Mouse (Mus musculus) T-helper 17 cell (primary cell): ENCODE measurements at regions not wholly inside any gene's neighbourhood (a gene's known extent, or its start where the extent isn't known, plus 50 kb on each side); places are given as distances from the start of the nearest gene placed in this dataset.

ENCODE experiments used
- in situ Hi-C, 2 experiments: fragments of 300-600 bp; cut with MboI, MseI; formaldehyde crosslinking; loops; 1 replicate in 1 of 2; 2 replicates in 1 of 2; pipeline ENCODE4 v1.15.1; 2025; ENCODE audit warnings: high pct_unique_total_duplicates in 2 of 2

DNA sequence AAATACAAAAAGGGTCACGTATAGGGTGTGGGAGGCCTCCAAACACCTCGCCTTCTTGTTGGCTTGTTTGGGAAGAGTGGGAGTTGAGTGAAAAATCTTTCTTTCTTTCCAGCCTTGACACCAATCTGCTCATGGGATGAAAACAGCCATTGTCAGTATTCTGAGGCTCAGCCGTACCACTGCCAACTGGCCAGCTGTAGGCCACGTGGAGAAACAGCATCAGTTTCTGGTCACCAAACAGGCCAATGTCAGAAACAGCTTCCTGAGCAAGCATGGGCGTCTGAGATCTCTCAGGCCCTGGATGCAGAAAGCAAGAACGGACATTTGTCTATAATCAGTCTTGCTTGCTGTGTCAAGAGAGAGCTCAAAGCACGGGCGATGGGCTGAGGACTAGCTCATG lies 173.2 kb downstream of the Bcl2l11 start:
- in situ Hi-C loops, result loop anchor here (5.0 to 10.0 kb wide), 2 partner anchors 93 to 1876 kb away; partner anchors contain the start of gene Snrpb (in 1 of the 2)

DNA sequence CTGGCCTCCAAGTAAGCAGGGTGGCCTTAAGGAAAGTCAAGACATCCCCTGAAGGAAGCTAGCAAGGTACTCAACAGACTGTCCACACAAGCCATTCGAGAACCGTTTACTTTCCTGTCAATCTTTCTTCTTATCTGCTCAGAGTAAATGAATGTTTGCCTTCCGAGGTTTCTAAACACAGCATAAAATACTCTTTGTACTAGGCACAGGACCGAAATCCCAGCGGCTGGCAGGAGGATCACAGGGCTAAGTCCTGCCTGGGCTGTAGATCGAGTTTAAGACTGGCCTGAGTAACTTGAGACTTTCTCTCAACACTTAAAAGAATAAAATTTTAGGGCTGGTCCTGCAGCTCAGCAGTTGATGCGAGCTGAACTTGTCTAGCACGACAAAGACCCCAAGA lies 175.9 kb downstream of the Bcl2l11 start:
- in situ Hi-C loops, result no loop called here

DNA sequence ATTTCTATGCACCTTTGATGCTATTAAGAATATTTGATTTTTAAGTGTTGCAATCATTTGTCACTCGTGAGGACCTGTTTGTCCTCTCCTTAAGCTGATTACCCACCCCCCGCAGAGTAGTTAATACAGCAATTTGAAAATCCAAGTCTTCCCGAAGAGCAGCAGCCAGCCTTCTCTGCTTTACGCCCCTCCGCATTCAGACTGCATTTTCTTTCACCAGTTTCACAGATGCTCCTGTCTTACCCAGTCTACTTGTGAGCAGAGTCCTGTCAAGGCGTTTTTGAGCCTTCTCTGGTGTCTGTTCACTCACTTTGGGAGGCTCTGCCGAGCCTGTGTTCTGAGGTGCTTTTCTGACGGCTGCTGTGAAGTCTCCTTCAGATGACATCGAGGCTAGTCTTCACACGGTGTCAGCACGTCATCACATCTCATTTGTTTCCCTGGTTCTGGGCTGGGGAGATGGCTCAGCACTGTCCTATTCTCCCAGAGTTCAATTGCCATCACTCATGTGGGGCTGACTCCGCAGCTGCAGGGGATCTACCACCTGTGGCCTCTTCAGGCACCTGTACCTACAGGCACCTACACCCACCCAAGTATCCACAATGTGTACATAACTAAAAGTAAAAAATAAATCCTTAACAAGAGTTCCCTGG lies 178.3 kb downstream of the Bcl2l11 start:
- in situ Hi-C loops, result no loop called here

DNA sequence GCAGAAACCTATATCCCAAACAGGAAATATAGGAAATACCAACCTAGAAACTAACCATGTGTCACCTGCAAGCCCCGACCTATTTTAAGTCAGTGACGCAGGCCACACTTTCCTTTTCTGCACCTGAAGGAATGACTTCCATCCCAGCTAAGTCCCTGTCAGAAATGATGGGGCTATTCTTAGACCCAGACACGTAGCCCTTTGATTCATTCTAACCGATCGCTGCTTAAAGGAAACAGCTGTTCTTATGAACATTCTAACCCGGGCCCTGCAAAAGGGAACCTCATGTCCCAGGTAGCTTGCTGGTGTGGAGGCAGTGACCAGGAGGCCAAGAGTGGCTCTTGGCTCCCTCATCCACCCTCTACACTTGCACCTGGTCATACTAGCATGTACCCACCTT lies 180.9 kb downstream of the Bcl2l11 start:
- in situ Hi-C loops, result no loop called here

DNA sequence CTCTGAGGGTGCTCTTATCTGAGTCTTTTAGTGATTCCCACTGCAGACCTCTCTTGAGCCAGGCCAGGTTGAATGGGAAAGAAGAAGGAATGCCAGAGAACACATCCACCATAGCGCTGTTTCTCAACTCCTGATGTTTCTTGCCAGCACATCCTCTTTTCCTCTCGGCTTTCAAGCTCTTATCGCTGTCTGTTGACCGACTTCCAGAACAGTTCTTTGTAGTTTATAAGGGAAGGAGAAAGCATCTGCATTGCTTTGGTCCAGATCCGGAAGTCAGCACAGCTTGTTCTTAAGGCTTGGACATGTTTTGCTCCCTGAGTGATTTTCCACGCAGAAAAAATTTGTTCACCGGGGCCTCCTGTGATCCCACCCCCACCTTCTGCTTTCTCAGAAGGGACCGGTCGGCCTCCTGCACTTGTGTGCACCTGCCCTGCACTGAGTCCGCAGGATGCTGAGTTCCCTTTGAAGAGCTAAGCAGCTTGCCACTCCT lies 183.7 kb downstream of the Bcl2l11 start:
- in situ Hi-C loops, result no loop called here

DNA sequence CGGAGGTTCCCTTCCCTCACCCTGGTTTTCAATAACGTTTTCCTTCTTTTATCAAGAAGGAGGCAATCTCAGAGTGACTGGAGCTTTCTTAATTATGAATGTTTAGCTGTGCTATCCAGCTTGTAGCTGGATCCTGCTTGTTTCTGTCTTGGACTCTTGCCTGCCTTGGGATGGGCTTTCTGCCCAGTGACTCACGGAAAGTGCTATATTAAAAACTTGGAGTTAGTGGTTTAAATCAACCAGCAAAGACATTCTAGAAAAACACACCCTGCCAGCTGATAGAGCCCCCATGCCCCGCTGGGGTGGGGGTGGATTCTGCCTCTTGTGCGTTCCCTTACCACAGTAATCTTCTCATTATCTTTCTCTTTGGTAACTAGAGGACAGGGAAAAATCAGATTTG lies 184.2 kb downstream of the Bcl2l11 start:
- in situ Hi-C loops, result no loop called here

DNA sequence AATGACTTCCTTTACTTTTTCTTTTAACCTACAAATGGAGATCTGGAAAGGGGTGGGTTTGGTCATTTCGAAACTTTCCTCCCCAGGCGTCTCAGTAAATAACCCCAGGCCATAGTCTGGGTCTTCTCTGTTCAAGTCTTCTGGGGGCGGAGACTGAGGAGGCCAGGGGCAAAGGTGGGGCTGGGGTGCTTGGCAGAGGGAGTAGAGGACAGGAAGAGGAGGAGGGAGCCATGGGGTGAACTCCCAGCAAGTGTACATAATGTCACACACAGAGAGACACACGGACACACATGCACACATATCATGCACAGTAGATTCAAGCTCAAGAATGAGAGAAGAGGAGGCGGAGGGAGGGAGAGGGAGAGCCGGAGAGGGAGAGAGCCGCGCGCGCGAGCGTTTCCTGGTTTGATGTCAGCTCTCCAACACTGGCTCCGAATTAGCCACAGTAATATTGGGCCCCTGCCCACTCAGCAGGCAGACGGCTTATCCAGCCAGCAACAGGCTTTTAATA lies 186.3 kb downstream of the Bcl2l11 start:
- in situ Hi-C loops, result no loop called here

DNA sequence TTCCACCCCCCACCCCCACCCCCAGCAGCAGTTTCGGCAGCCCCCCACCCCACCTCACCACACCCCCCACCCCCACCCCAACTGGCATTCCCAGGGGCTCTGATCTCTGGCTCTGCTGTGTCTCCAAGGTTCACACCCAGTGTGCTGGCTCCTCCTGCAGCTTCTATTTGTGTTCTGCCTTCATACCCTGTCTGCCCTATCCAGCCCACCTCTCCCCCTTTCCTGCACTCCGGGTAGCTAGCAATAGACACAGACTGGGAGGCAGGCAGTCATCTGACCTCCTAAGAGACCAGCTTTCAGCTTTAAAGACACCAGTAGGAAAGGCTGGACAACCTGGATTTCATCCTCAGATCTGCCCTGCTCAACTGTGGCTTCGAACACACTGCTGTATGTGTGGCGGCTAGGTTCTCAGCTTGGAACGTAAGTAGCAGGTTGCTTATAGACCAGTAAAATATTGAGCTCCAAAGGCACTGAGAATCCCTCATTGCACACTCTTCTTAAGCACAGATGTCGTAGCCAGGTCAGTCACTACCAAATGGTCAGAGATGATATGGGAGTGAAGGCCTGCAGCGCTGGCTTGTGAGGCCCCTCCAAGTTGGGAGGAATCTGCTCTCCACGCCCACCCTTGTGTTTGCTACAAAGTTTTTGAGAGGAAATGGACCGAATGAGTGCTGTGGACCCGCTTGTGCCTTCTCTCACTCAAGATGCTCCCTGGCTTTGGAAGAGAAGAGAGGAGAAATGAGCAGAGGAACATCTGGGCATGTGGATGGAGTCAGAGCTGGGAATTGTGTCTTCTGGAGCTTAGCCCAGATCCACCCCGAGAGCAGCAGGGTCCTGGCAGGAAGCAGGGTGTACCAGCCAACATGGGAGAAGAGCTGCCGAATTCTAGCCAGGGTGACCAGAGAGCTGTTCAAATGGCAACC lies 187.1 kb downstream of the Bcl2l11 start:
- in situ Hi-C loops, result no loop called here

DNA sequence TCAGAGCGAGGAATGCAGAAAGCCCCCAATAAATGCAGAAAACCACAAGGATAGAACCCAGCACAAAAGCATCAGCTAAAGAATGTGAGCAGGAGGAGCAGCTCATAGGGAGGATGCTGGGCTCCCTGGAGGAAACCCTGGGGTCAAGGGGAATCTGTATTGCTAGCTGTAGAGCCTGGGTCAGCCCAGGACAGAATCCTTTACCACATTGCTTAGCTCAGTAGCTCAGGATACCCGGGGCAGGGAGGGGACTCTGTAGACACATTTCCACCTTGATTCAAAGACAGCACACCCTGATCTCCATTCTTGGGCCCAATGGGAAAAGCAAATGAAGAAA lies 187.7 kb downstream of the Bcl2l11 start:
- in situ Hi-C loops, result no loop called here

DNA sequence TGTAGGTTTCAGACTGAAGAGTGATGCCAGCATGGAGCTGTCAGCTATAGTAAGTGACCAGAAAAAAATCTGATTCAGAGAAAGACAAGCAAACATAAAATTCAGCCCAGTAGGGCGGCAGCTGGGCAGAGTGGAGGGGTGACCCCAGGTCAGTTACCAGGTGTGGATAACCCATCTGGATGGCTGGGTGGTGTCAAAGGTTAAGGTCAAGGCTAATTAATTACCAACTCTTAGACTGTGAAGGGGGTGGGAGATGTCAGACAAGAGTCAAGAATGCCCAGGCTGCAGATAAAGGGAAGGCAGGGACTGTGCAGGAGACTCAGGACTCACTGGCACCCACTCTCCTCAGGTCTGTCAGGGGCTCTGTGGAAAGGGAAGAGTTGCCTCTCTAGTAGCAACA lies 188.1 kb downstream of the Bcl2l11 start:
- in situ Hi-C loops, result no loop called here

DNA sequence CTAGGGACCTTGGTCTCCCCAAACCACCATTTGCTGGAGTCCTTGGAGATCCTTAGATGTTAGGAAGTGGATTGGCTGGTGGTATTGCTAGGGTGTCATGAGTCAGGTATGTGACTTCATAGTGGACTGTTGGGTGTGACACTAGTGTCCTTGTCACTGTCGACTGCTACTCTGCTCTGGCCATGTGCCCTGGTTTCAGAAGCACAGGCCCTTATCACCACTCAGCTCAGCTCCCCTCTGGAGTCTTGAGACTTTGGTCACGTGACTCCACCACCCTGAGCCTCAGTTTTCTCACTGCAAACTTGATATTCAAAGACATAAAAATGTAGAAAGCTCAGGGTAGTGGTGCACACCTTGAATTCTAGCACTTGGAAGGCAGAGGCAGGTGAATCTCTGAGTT lies 190.7 kb downstream of the Bcl2l11 start:
- in situ Hi-C loops, result no loop called here

DNA sequence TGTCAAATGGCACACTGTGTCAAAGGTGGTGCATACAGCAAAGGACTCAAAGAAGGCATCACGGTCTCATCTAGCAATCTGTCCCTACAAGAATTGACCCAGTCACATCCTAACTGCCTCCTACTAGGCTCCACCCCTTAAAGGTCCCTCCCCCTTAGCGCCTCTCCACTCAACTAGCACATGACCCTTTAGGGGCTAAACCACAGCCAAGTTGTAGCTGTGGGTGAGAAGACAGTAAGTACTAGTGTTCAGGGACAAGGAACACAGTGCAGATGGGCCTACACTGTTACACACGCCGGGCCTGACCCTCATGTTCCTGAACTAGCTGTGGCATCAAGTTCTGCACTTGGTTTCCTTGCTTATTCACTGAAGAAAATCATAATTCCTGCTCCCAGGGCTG lies 192.4 kb downstream of the Bcl2l11 start:
- in situ Hi-C loops, result no loop called here

DNA sequence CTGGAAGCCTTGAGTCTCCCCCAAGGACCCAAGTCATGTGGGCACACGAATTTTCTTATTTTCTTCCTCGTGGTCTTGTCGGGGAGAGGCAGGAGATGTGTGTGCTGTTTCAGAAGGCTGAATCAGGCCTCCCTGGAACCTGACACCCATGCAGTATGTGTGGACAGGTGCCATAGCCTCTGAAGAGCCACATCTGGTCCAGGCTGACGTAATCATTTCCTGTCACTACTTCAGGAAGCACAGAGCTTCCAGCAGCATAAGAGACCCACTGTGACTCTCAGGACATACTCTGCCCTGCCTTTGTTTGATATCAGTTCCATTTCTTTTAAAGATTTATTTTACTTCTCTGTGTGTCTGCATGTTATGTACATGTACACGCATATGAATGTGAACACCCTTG lies 193.1 kb downstream of the Bcl2l11 start:
- in situ Hi-C loops, result no loop called here

DNA sequence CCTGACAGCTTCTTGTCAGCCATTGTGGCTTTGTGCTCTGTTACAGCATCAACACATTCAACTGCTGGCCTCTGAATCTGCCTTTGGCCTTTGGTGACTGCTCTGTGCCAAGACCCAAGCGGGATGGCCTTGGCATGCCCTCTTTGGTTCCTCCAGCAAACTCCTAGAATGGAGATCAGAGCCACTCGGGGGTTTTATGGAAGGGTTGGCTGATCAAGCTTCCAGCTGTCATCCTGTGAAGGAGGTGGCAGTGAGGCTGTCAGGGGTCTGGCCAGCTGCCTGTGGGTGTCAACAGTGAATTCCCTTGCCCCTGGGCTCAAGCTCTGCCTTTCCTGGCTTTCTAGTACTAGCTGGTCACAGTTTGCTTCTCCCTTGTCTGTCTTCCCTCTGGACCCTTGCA lies 195.6 kb downstream of the Bcl2l11 start:
- in situ Hi-C loops, result loop anchor here in 1 of 2 experiments (5.0 kb wide), 1 partner anchor 41 kb away; no protein-coding TSS in a partner anchor

DNA sequence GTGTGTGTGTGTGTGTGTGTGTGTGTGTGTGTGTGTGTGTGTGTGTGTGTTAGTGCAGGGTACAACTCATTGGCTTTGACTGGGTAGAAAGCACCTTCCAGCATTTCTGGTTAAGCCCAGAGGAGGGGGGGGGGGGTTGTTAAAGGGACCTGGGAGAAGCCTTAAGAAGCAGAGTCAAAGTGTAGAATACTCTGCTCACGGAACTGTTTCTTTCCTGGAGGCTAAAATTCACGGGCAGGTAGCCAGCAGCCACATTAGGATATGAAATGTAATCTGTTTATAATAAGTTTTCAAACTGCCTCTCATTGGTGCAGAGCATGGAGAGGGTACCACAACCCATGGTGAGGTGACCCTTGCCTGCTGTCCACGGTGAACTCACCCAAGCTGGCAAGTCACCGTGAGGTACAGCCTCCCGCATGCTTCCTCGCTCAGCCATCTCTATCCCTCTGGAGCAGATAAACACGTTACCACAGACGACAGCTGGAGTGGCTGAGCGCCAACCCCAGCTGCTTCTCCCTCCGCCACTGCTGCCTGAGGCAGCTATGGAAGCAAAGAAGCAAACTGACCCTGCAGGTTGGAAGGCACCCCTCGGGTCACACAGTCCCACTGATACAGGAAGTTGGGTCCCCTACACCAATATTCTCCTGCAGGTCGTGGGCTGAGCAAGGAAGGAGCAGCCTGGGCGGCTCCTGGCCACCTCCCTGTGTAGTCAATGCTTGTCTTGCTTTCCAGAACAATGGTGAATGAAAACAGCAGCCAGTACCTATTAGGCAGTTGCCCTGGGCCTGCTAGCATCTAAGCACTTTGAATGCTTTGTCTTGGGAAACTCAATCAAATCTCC lies 198.6 kb downstream of the Bcl2l11 start:
- in situ Hi-C loops, result loop anchor here in 1 of 2 experiments (5.0 kb wide), 1 partner anchor 38 kb away; no protein-coding TSS in a partner anchor

DNA sequence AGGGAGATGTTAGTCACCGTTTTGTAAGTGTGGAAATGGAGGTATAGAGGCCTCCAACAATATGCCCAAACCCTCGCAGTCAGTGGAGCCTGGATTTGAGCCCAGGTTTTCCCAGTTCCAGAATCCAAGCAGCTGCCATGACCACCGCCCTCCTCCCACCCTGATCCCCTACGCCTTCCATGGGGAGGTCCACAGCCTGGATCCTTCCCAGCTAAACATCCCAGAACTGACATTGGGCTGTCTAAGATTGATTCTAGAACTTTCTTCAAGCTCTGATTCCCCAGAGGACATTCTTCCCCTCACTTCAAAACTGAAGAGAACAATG lies 199.2 kb downstream of the Bcl2l11 start:
- in situ Hi-C loops, result no loop called here

DNA sequence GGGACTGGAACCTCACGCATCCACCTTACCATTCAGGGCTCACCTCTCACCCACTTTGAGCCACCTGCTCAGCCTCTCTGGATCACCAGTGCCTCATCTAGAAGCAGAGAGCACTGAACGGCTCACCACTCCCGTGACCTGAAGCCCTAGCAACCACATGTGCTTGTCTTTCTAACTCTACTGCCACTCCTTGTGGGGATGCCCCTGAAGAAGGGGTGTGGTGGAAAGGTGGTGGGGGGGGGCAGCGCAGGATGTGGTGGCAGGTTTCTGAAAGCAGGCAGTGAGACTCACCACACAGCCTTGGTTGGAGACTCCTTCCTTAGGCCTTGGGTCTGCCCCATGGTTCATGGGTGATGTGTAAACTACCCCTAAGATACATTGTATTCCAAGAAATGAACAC lies 199.6 kb downstream of the Bcl2l11 start:
- in situ Hi-C loops, result no loop called here

DNA sequence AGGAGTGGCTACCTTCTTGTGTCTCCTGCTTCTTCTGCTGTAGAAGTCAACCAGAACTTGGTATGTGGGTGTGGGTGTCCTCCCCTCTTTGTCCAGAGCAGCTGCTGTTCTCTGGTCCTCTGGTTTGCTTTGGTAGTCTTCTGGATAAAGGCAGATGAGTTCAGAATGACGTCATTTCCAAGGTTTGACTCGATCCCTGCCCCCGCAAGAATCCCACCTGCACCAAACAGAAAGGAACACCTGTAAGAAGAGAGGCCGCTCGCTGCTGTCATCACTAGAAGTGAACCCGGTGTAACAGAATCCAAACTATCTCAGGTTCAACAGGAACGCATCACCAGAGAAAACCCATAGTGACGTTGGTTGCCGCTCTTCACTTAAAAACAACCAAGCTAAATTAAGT lies 205.0 kb downstream of the Bcl2l11 start:
- in situ Hi-C loops, result no loop called here

DNA sequence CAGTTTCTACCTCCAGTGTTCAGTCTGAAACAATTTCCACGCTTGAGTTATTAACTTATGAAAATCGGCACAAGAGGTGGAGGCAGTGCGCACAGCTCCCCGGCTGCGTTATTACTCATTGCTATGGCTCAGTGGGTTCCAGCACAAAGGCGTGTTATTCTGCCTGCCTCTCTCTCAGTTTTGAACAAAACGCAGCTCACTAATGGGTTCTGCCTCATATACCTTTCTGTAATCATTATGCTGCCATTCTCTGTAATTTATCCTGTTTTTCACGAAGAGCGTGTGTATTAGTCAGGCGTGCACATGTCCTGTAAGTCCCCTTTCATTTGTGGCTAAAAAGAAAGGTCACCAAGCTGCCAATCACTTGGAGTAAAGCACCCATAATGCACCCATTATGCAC lies 205.4 kb downstream of the Bcl2l11 start:
- in situ Hi-C loops, result no loop called here

DNA sequence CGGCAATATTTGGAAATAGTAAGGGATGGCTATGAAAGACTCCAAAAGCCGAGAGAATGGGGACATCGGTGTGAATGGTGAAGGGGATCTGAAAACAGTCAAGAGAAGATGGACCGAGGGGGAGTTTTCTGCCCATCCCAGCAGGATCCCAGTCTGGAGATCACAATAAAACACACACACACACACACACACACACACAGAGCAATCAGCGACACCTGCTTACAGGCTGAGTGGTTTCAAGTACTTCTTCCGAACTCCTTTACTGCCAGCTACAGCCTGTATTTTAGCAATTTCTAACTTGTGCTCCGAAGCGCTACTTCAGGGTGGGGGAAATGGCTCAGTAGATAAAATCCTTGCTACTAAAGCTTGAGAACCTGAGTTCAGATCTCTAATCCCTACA lies 205.8 kb downstream of the Bcl2l11 start:
- in situ Hi-C loops, result no loop called here

DNA sequence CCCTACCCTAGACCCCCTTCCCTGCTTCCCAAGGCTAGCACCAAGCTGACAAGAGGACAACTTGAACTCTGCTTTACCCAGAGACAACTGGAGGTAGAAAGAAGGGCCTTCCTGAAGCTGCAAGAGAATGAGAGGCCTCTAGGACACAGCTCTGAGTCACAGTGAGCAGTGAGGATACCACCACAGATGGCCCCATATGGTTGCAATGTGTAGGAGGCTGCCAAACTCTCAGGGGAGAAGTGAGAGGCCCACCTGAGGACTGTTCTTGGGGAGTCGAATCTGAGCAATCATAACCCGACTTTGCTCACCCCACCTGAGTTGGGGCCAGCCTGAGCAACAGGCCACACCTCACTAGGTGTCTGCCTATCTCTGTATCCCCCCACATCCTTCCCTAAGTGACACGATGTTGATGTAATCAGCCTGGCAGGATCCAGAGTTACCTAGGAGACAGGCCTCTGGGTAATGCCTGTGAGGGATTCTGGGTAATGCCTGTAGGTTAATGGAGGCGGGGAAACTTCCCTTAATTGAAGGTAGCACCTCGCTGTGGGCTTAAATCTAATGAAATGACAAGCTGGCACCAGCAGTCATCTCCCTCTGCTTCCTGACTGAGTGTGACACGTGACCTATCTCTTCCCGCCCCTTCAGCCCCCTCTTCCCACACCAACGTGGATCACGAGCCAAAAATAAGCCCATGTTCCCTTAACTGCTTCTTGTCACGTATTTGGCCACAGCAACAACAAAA lies 207.7 kb downstream of the Bcl2l11 start:
- in situ Hi-C loops, result no loop called here
